Mouse (Mus musculus) bone marrow macrophage, adult 2 months (primary cell): ENCODE data around the gene Atp8a1.

Experiments
- CTCF ChIP-seq: IDR thresholded peaks from 2 replicates; pipeline ENCODE4 v1.5.1; 2012; ENCODE audit warnings: low read depth, mild to moderate bottlenecking, low read length, moderate library complexity
- POLR2A ChIP-seq: IDR thresholded peaks from 2 replicates; pipeline ENCODE4 v1.6.1; 2012; ENCODE audit warnings: mild to moderate bottlenecking, low read depth, low read length, borderline replicate concordance

- no peak for TF ChIP-seq CTCF
- no peak for TF ChIP-seq POLR2A
Measured at GRCm38 (mm10) chr5:67782775-67783174, 64.5 kb downstream of the Atp8a1 start.
